Mouse (Mus musculus) limb, embryonic 14.5 days (tissue): ENCODE measurements around the gene Ldlrap1. TPM values are rescaled to one million over a fixed set of nuclear protein-coding genes. Genes with fewer than 3 reads are reported as not detected.

Experiments used
- ATAC-seq: fragments of 200-750 bp; cut with Nextera tagmentation; 2 replicates; pipeline ENCODE4 v1.8.0; 2017; ENCODE audit warnings: low read depth, moderate number of reproducible peaks, moderate TSS enrichment; ENCODE audit not compliant: low FRiP score
- DNase-seq: peaks from one replicate; pipeline ENCODE4 v3.0.0-alpha.2; 2015; ENCODE audit warnings: low spot score
- H3K27ac ChIP-seq: fragments of 300-500 bp; sonication (generic); replicated peaks from 2 replicates; pipeline ENCODE4 v1.5.1; 2014; ENCODE audit warnings: low read depth, mild to moderate bottlenecking, low read length, moderate library complexity, mixed read lengths
- H3K27me3 ChIP-seq: fragments of 300-500 bp; sonication (generic); 2 replicates; pipeline ENCODE4 v1.6.1; 2014; ENCODE audit warnings: low read length, mixed read lengths; ENCODE audit not compliant: control insufficient read depth, insufficient read depth
- H3K36me3 ChIP-seq: fragments of 300-500 bp; sonication (generic); 2 replicates; pipeline ENCODE4 v1.6.1; 2014; ENCODE audit warnings: mild to moderate bottlenecking, low read length, moderate library complexity, mixed read lengths; ENCODE audit not compliant: control insufficient read depth, insufficient read depth
- H3K4me1 ChIP-seq: fragments of 300-500 bp; sonication (generic); 2 replicates; pipeline ENCODE4 v1.6.1; 2014; ENCODE audit warnings: antibody characterized with exemption, low read length, mixed read lengths; ENCODE audit not compliant: control insufficient read depth, insufficient read depth
- H3K4me2 ChIP-seq: fragments of 300-500 bp; sonication (generic); replicated peaks from 2 replicates; pipeline ENCODE4 v1.6.1; 2014; ENCODE audit warnings: low read depth, mild to moderate bottlenecking, low read length, moderate library complexity; ENCODE audit not compliant: severe bottlenecking
- H3K4me3 ChIP-seq: fragments of 300-500 bp; sonication (generic); replicated peaks from 2 replicates; pipeline ENCODE4 v1.5.1; 2014; ENCODE audit warnings: low read length
- H3K9ac ChIP-seq: fragments of 300-500 bp; sonication (generic); 2 replicates; pipeline ENCODE4 v1.6.1; 2014; ENCODE audit warnings: mild to moderate bottlenecking, low read depth, low read length, moderate library complexity; ENCODE audit not compliant: severe bottlenecking
- H3K9me3 ChIP-seq: fragments of 300-500 bp; sonication (generic); 2 replicates; pipeline ENCODE4 v1.6.1; 2016; ENCODE audit warnings: low read length; ENCODE audit not compliant: control insufficient read depth
- POLR2A ChIP-seq: fragments of 200-500 bp; IDR thresholded peaks from 2 replicates; pipeline ENCODE4 v1.8.0; 2012; ENCODE audit warnings: inconsistent platforms, mild to moderate bottlenecking, moderate library complexity, borderline replicate concordance; ENCODE audit not compliant: insufficient read depth, insufficient read length; ENCODE audit errors: extremely low read depth
- WGBS: fragments of 180-500 bp; shearing (Covaris S2); extraction: QIAGEN DNeasy Blood & Tissue Kit; methylation state at CpG from one replicate; pipeline ENCODE4 v1.1.7; 2014; 5-methylcytosine and 5-hydroxymethylcytosine counted together
- polyA plus RNA-seq, 2 experiments: library from polyadenylated mRNA; depleted of rRNA in 1 of 2; stranded (reverse) in 1 of 2; unstranded in 1 of 2; fragments of >200 nt; fragmentation: Nextera tagmentation in 1 of 2; extraction: Ambion mirVana in 1 of 2; gene quantifications; 2 replicates each; pipeline versions ENCODE4 v1.2.1 to v1.2.3; 2012 to 2014

The Ldlrap1 gene
- polyA plus RNA-seq, 2 experiments, result 18.0 to 25.1 TPM

DNA sequence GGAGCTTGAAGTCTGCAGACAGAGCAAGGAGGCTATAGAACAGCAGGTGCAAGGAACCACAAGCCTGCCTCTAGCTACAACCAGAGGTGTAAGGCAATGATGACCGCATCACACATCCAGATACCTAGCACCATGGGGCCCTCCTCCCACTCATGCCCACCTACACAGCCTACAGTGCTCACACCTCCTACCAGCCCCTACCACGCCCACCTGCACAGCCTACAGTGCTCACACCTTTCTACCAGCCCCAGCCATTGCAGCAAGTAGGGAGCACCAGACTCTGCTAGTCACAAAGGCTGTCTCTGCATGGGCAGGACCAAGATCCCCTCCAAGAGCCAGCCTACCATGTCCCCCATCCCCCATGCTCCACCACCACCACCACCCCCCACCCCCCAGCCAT is 66.9 kb downstream of the Ldlrap1 start:
- no peak overlapping the region for H3K4me2 ChIP-seq
- peaks cover 7% of the 10 kb centered on the region; the same call in 1 of the 2 replicates for H3K4me1 ChIP-seq
- DNase-seq (no peak), ATAC-seq (no peak)
- H3K27me3 ChIP-seq, result peaks cover 19% of the 10 kb centered on the region; the same call in 1 of the 2 replicates
- no peak overlapping the region for H3K27ac ChIP-seq
- no peak for TF ChIP-seq POLR2A
- no peaks in the 10 kb centered on the region for H3K9me3 ChIP-seq
- H3K4me3 ChIP-seq, result no peak overlapping the region
- H3K9ac ChIP-seq, result no peak overlapping the region
- H3K36me3 ChIP-seq, result no peaks in the 10 kb centered on the region
- WGBS, result 100% methylated on average over 2 of the region's 2 CpGs

DNA sequence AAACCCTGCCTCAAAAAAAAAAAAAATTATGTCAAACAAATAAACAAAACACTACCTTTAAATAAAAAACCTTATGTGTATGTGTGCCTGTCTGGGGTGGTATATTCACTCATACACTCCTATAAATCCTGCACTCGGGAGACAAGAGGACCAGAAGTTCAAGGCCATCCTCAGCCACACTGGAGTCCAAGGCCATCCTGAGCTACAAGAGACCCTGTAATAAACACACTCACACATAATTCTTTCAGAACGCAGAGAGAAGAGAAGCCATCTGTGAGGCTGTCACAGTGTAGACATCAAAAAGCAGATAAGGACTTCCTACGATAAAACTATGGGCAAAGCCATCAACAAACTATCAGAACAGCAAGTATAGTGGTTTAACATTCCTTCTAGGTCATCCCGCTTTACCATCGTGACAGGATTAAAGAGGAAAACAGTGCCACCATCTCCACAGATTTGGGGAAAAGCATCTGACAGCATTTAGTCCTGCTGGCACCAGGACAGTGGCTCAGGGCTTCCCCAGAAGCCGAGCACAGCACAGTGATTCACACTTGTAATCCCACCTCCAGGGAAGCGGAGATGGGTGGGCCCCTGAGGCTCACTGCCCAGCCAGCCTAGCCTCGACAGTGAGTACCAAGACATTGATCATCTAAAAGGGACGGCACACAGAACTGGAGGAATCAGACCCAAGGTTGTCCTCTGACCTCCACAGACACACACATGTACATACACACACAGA is 74.5 kb downstream of the Ldlrap1 start:
- H3K9me3 ChIP-seq, result no peaks in the 10 kb centered on the region
- H3K4me1 ChIP-seq, result no peaks in the 10 kb centered on the region
- no peak overlapping the region for H3K4me3 ChIP-seq
- H3K36me3 ChIP-seq, result no peaks in the 10 kb centered on the region
- no peak overlapping the region for H3K9ac ChIP-seq
- ATAC-seq (no peak), DNase-seq (no peak)
- H3K4me2 ChIP-seq, result no peak overlapping the region
- no peak for TF ChIP-seq POLR2A
- 73% methylated on average over 9 of the region's 9 CpGs for WGBS
- no peak overlapping the region for H3K27ac ChIP-seq
- no peaks in the 10 kb centered on the region for H3K27me3 ChIP-seq

DNA sequence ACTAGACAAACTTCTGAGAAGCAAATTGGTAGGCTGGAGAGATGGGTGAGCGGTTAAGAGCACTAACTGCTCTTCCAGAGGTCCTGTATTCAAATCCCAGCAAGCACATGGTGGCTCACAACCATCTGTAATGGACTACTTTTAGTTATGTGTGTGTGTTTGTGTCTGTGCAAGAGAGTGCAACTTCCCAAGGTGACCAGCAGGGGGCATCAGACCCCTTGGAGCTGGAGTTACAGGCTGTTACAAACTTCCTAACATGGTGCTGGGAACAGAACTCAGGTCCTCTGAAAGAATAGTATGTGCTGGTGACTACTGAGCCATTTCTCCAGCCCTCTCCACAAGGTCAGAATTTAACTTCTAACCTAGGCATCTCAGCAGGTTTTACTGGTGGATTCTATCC is 75.4 kb downstream of the Ldlrap1 start:
- DNase-seq (no peak), ATAC-seq (no peak)
- 96% methylated on average over 1 of the region's 1 CpGs for WGBS
- Histone ChIP-seq H3K9ac (no peak overlapping the region), H3K9me3 (no peaks in the 10 kb centered on the region), H3K4me3 (no peak overlapping the region), H3K27me3 (no peaks in the 10 kb centered on the region), H3K36me3 (no peaks in the 10 kb centered on the region), H3K27ac (no peak overlapping the region), H3K4me2 (no peak overlapping the region), H3K4me1 (no peaks in the 10 kb centered on the region)
- TF ChIP-seq POLR2A, result no peak

Other genes with a start within 250 kb of the Ldlrap1 start
- 111 and 132 TPM in 2 replicates for gene Mtfr1l, start 232.6 kb downstream of the Ldlrap1 start, polyA plus RNA-seq (2012; rRNA removed)
- gene Mtfr1l, start 232.6 kb downstream of the Ldlrap1 start, polyA plus RNA-seq (2014; fragmentation: Nextera tagmentation; extraction: Ambion mirVana), result 123 and 140 TPM in 2 replicates
- 68.5 and 86.7 TPM in 2 replicates for gene Selenon, start 215.9 kb downstream of the Ldlrap1 start, polyA plus RNA-seq (2012; rRNA removed)
- 48.5 and 75.4 TPM in 2 replicates for gene Selenon, start 215.9 kb downstream of the Ldlrap1 start, polyA plus RNA-seq (2014; fragmentation: Nextera tagmentation; extraction: Ambion mirVana)
- 9.1 and 10.6 TPM in 2 replicates for gene Man1c1, start 63.7 kb downstream of the Ldlrap1 start, polyA plus RNA-seq (2012; rRNA removed)
- gene Man1c1, start 63.7 kb downstream of the Ldlrap1 start, polyA plus RNA-seq (2014; fragmentation: Nextera tagmentation; extraction: Ambion mirVana), result 5.1 and 5.9 TPM in 2 replicates
- gene Maco1, start 85.3 kb upstream of the Ldlrap1 start, polyA plus RNA-seq (2012; rRNA removed), result 26.1 and 29.5 TPM in 2 replicates
- gene Maco1, start 85.3 kb upstream of the Ldlrap1 start, polyA plus RNA-seq (2014; fragmentation: Nextera tagmentation; extraction: Ambion mirVana), result 40.4 and 47.1 TPM in 2 replicates
- gene Rhd, start 96.5 kb upstream of the Ldlrap1 start, polyA plus RNA-seq (2012; rRNA removed), result 3.3 and 3.6 TPM in 2 replicates
- 3.6 and 4.1 TPM in 2 replicates for gene Rhd, start 96.5 kb upstream of the Ldlrap1 start, polyA plus RNA-seq (2014; fragmentation: Nextera tagmentation; extraction: Ambion mirVana)
- 119 and 131 TPM in 2 replicates for gene Tmem50a, start 147.0 kb upstream of the Ldlrap1 start, polyA plus RNA-seq (2012; rRNA removed)
- 166 TPM in 2 replicates for gene Tmem50a, start 147.0 kb upstream of the Ldlrap1 start, polyA plus RNA-seq (2014; fragmentation: Nextera tagmentation; extraction: Ambion mirVana)
- 627 and 690 TPM in 2 replicates for gene Rsrp1, start 155.6 kb upstream of the Ldlrap1 start, polyA plus RNA-seq (2012; rRNA removed)
- 416 and 463 TPM in 2 replicates for gene Rsrp1, start 155.6 kb upstream of the Ldlrap1 start, polyA plus RNA-seq (2014; fragmentation: Nextera tagmentation; extraction: Ambion mirVana)
- 41.4 and 64.5 TPM in 2 replicates for gene Syf2, start 162.9 kb upstream of the Ldlrap1 start, polyA plus RNA-seq (2012; rRNA removed)
- gene Syf2, start 162.9 kb upstream of the Ldlrap1 start, polyA plus RNA-seq (2014; fragmentation: Nextera tagmentation; extraction: Ambion mirVana), result 64.3 and 69.1 TPM in 2 replicates